Mouse (Mus musculus) limb, embryonic 15.5 days (tissue): ENCODE measurements around the gene Gm21915. TPM values are rescaled to one million over a fixed set of nuclear protein-coding genes. Genes with fewer than 3 reads are reported as not detected.

Experiments used
- ATAC-seq: fragments of 200-750 bp; cut with Nextera tagmentation; 2 replicates; pipeline ENCODE4 v1.8.0; 2017; ENCODE audit warnings: low read depth, moderate TSS enrichment; ENCODE audit not compliant: insufficient number of reproducible peaks, low FRiP score, low TSS enrichment
- H3K27ac ChIP-seq: fragments of 300-500 bp; sonication (generic); 2 replicates; pipeline ENCODE4 v1.5.1; 2015; ENCODE audit warnings: moderate library complexity, mild to moderate bottlenecking, inconsistent platforms
- H3K27me3 ChIP-seq: fragments of 300-500 bp; sonication (generic); 2 replicates; pipeline ENCODE4 v1.6.1; 2015; ENCODE audit warnings: inconsistent platforms
- H3K36me3 ChIP-seq: fragments of 300-500 bp; sonication (generic); 2 replicates; pipeline ENCODE4 v1.6.1; 2015; ENCODE audit warnings: inconsistent platforms
- H3K4me1 ChIP-seq: fragments of 300-500 bp; sonication (generic); 2 replicates; pipeline ENCODE4 v1.6.1; 2015; ENCODE audit warnings: inconsistent platforms
- H3K4me2 ChIP-seq: fragments of 300-500 bp; sonication (generic); 2 replicates; pipeline ENCODE4 v1.6.1; 2015; ENCODE audit warnings: mild to moderate bottlenecking, inconsistent platforms
- H3K4me3 ChIP-seq: fragments of 300-500 bp; sonication (generic); 2 replicates; pipeline ENCODE4 v1.5.1; 2015; ENCODE audit warnings: mild to moderate bottlenecking, inconsistent platforms
- H3K9ac ChIP-seq: fragments of 300-500 bp; sonication (generic); 2 replicates; pipeline ENCODE4 v1.6.1; 2015; ENCODE audit warnings: inconsistent platforms
- H3K9me3 ChIP-seq: fragments of 300-500 bp; sonication (generic); 2 replicates; pipeline ENCODE4 v1.6.1; 2016; ENCODE audit warnings: inconsistent platforms
- WGBS: fragments of 180-500 bp; shearing (Covaris S2); methylation state at CpG from one replicate; pipeline ENCODE4 v1.1.7; 2015; 5-methylcytosine and 5-hydroxymethylcytosine counted together
- polyA plus RNA-seq: library from polyadenylated mRNA; unstranded; fragments of >200 nt; fragmentation: Nextera tagmentation; extraction: Ambion mirVana; gene quantifications from 2 replicates; pipeline ENCODE4 v1.2.1, GENCODE M21; 2015

Gene Gm21915
- polyA plus RNA-seq, 1 experiment from 2014 or later = not detected

GRCm38 (mm10) chr9:40700253-40700652, 29.8 kb downstream of the Gm21915 start:
- Histone ChIP-seq H3K27me3 (no peaks in the 10 kb centered on the region), H3K9me3 (no peaks in the 10 kb centered on the region), H3K9ac (no peak overlapping the region), H3K4me3 (no peak overlapping the region), H3K27ac (no peak overlapping the region), H3K36me3 (peaks cover 18% of the 10 kb centered on the region), H3K4me1 (peaks cover 11% of the 10 kb centered on the region), H3K4me2 (no peak overlapping the region)
- no peak for ATAC-seq
- 82% methylated on average over 5 of the region's 5 CpGs for WGBS

- H3K9me3 ChIP-seq = no peaks in the 10 kb centered on the region
- H3K4me3 ChIP-seq = no peak overlapping the region
- no peak overlapping the region for H3K9ac ChIP-seq
- ATAC-seq = no peak
- peaks cover 30% of the 10 kb centered on the region for H3K4me1 ChIP-seq
- WGBS = 24% methylated on average over 10 of the region's 10 CpGs
- H3K27ac ChIP-seq = no peak overlapping the region
- H3K27me3 ChIP-seq = no peaks in the 10 kb centered on the region
- H3K36me3 ChIP-seq = no peaks in the 10 kb centered on the region
- no peak overlapping the region for H3K4me2 ChIP-seq
Observed at GRCm38 (mm10) chr9:40704364-40705276, 34.2 kb downstream of the Gm21915 start.

GRCm38 (mm10) chr9:40708448-40709140, 38.2 kb downstream of the Gm21915 start:
- Histone ChIP-seq H3K27ac (no peak overlapping the region; the same call in 1 of the 2 replicates), H3K9me3 (no peaks in the 10 kb centered on the region), H3K4me2 (no peak overlapping the region), H3K27me3 (no peaks in the 10 kb centered on the region), H3K36me3 (no peaks in the 10 kb centered on the region), H3K9ac (no peak overlapping the region), H3K4me1 (peaks cover 30% of the 10 kb centered on the region), H3K4me3 (no peak overlapping the region)
- 44% methylated on average over 12 of the region's 12 CpGs for WGBS
- no peak; the same call in 1 of the 2 replicates for ATAC-seq

- H3K4me3 ChIP-seq = no peak overlapping the region
- ATAC-seq = no peak
- no peak overlapping the region for H3K4me2 ChIP-seq
- H3K27me3 ChIP-seq = no peaks in the 10 kb centered on the region
- H3K4me1 ChIP-seq = peaks cover 29% of the 10 kb centered on the region
- WGBS = 73% methylated on average over 7 of the region's 7 CpGs
- H3K9ac ChIP-seq = no peak overlapping the region
- no peaks in the 10 kb centered on the region for H3K9me3 ChIP-seq
- no peaks in the 10 kb centered on the region for H3K36me3 ChIP-seq
- H3K27ac ChIP-seq = no peak overlapping the region; the same call in 1 of the 2 replicates
Observed at GRCm38 (mm10) chr9:40709141-40709537, 38.7 kb downstream of the Gm21915 start.

- Histone ChIP-seq H3K4me1 (peaks cover 25% of the 10 kb centered on the region), H3K4me2 (no peak overlapping the region), H3K27me3 (no peaks in the 10 kb centered on the region), H3K9ac (no peak overlapping the region), H3K27ac (no peak overlapping the region), H3K4me3 (no peak overlapping the region), H3K9me3 (no peaks in the 10 kb centered on the region), H3K36me3 (no peaks in the 10 kb centered on the region)
- no peak for ATAC-seq
- WGBS = 58% methylated on average over 3 of the region's 3 CpGs
Observed at GRCm38 (mm10) chr9:40709587-40709986, 39.2 kb downstream of the Gm21915 start.

- no peaks in the 10 kb centered on the region for H3K27me3 ChIP-seq
- H3K36me3 ChIP-seq = no peaks in the 10 kb centered on the region
- no peaks in the 10 kb centered on the region for H3K9me3 ChIP-seq
- H3K4me3 ChIP-seq = no peak overlapping the region
- H3K4me2 ChIP-seq = no peak overlapping the region
- H3K4me1 ChIP-seq = peaks cover 21% of the 10 kb centered on the region
- no peak overlapping the region for H3K9ac ChIP-seq
- 59% methylated on average over 3 of the region's 3 CpGs for WGBS
- H3K27ac ChIP-seq = no peak overlapping the region
- ATAC-seq = no peak
Observed at GRCm38 (mm10) chr9:40709991-40710390, 39.6 kb downstream of the Gm21915 start.

GRCm38 (mm10) chr9:40711654-40712053, 41.2 kb downstream of the Gm21915 start:
- WGBS = 67% methylated on average over 4 of the region's 4 CpGs
- Histone ChIP-seq H3K27me3 (no peaks in the 10 kb centered on the region), H3K27ac (no peak overlapping the region), H3K36me3 (no peaks in the 10 kb centered on the region), H3K9ac (no peak overlapping the region), H3K4me2 (no peak overlapping the region), H3K4me3 (no peak overlapping the region), H3K4me1 (peaks cover 32% of the 10 kb centered on the region), H3K9me3 (no peaks in the 10 kb centered on the region)
- no peak for ATAC-seq

- 58% methylated on average over 18 of the region's 18 CpGs for WGBS
- Histone ChIP-seq H3K27ac (peak overlapping the region; percentile 43; the same call in 1 of the 2 replicates), H3K9ac (no peak overlapping the region), H3K36me3 (peaks cover 3% of the 10 kb centered on the region; the same call in 1 of the 2 replicates), H3K27me3 (no peaks in the 10 kb centered on the region), H3K9me3 (no peaks in the 10 kb centered on the region), H3K4me1 (peaks cover 22% of the 10 kb centered on the region), H3K4me2 (no peak overlapping the region), H3K4me3 (no peak overlapping the region)
- ATAC-seq = no peak
Observed at GRCm38 (mm10) chr9:40717182-40717874, 46.9 kb downstream of the Gm21915 start.

- Histone ChIP-seq H3K27me3 (no peaks in the 10 kb centered on the region), H3K36me3 (peaks cover 3% of the 10 kb centered on the region; the same call in 1 of the 2 replicates), H3K4me3 (no peak overlapping the region), H3K9me3 (no peaks in the 10 kb centered on the region), H3K27ac (peak overlapping the region; percentile 38; the same call in 1 of the 2 replicates), H3K4me2 (no peak overlapping the region), H3K4me1 (peaks cover 22% of the 10 kb centered on the region), H3K9ac (no peak overlapping the region)
- ATAC-seq = peak; percentile 35; the same call in 1 of the 2 replicates
- 29% methylated on average over 7 of the region's 7 CpGs for whole genome bisulfite sequencing
Observed at GRCm38 (mm10) chr9:40717875-40718185, 47.4 kb downstream of the Gm21915 start.
